In the genomic region with DNA sequence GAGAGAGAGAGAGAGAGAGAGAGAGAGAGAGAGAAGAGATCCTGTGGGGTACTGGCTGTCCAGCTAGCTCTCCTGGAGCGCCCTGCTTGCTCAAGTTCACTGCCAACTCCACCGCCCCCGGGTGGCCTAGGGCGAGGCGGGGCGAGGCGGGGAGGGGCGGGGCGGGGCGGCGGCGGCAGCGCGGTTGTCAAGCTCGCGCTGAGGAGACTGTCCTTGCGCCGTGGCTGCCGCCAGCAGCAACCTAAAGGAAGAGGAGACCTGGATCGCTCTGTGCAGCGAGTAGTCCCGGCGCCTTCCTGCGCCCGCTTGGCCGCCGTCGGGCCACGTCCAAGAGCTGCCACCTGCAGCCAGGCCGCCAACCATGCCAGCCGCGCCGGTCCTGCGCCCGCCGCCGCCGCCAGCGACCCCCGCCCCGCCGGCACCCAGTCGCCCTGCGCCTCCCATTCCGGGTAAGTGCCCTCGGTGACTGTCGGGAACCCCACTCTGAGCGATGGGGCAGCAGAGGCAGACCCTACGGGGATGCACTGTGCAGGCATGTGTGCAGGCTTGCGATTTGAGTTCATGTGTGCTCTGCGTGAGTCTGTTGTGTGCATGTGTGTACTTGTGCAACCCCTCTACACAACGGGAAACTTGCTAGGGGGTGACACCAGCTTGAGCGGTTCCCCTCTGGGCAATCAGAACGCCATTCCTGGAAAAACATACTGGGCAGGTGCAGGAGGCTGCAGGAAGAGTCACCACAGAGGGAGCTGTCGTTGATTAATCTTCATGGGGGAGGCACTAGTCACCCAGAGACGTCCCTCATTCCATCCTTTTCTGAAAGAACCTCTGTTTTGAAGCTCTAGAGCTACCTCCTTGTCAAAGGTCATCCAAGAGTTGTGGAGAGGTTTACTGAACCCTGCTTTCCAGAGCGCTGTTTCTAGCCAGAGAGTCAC, we compare ENCODE assay signal across 8 mouse cellular contexts. TPM values are rescaled to one million over a fixed set of nuclear protein-coding genes. Genes with fewer than 3 reads are reported as not detected.
A peak's percentile ranks its signal among the peaks of the same experiment; 100 is the strongest.
DNase-seq lines count a peak whose midpoint lies in the region; ATAC-seq and TF ChIP-seq lines count a peak whose summit lies in the region.

A gene (plus strand): TSS at position 178 of the 932 bp plus-strand sequence.

- WGBS in heart, postnatal 0 days, result 5% methylated on average over 46 of the region's 57 CpGs
- 3% methylated on average over 43 of the region's 57 CpGs for WGBS in lung, embryonic 16.5 days

- no peaks in the 10 kb centered on the region for H3K36me3 ChIP-seq in heart, postnatal 0 days (replicated peaks; ENCODE audit: control insufficient read depth, insufficient read depth, low read length)
- no peaks in the 10 kb centered on the region for H3K36me3 ChIP-seq in lung, embryonic 16.5 days (ENCODE audit: control insufficient read depth, insufficient read depth, low read length)

- peaks cover 9% of the 10 kb centered on the region for H3K27me3 ChIP-seq in heart, postnatal 0 days (ENCODE audit: control insufficient read depth, insufficient read depth, low read length)
- peaks cover 18% of the 10 kb centered on the region for H3K27me3 ChIP-seq in lung, embryonic 16.5 days (ENCODE audit: control insufficient read depth, insufficient read depth, low read depth, low read length)

- no peak for TF ChIP-seq CTCF in heart, postnatal 0 days (IDR thresholded peaks at IDR 0.05; ENCODE audit: low read depth)

- ATAC-seq in heart, postnatal 0 days (ENCODE audit: insufficient read depth, low read depth), result peak; percentile 69; the same call in 1 of the 2 replicates
- peak; percentile 88 for ATAC-seq in lung, embryonic 16.5 days (ENCODE audit: low read depth)

- DNase-seq in layer of hippocampus, adult 8-10 months (ENCODE audit: low spot score in 2 of 2), result no peak
- DNase-seq in layer of hippocampus, adult 9-11 months, result no peak
- peak; percentile 27 for DNase-seq in embryo, embryonic 10.5 days (ENCODE audit: low spot score)
- peak; percentile 28 for DNase-seq in heart, postnatal 0 days (ENCODE audit: low spot score)
- peak; percentile 75 to 90 for DNase-seq in kidney, postnatal 25 days
- peak; percentile 65 for DNase-seq in ovary, postnatal 36 days (ENCODE audit: low spot score)
- no peak for DNase-seq in T-cell, adult 2 months (ENCODE audit: low spot score)

- H3K9me3 ChIP-seq in heart, postnatal 0 days (replicated peaks; ENCODE audit: control insufficient read depth, low read length), result no peaks in the 10 kb centered on the region
- H3K9me3 ChIP-seq in lung, embryonic 16.5 days (ENCODE audit: control insufficient read depth, low read length), result no peaks in the 10 kb centered on the region

- H3K9ac ChIP-seq in heart, postnatal 0 days (replicated peaks; ENCODE audit: low read depth, low read length), result peak within 1 kb of the TSS; percentile 44
- H3K9ac ChIP-seq in lung, embryonic 16.5 days (ENCODE audit: low read length), result peak within 1 kb of the TSS; percentile 47

- 0 out of 2 replicates have a peak, but pooled peaks cover 5% of the 10 kb centered on the region for H3K4me1 ChIP-seq in heart, postnatal 0 days (ENCODE audit: control insufficient read depth, insufficient read depth)
- H3K4me1 ChIP-seq in lung, embryonic 16.5 days (replicated peaks; ENCODE audit: control insufficient read depth, insufficient read depth, low read length), result peaks cover 3% of the 10 kb centered on the region; the same call in 1 of the 2 replicates

- H3K27ac ChIP-seq in heart, postnatal 0 days (ENCODE audit: low read depth), result no peak within 1 kb of the TSS
- no peak within 1 kb of the TSS for H3K27ac ChIP-seq in lung, embryonic 16.5 days (ENCODE audit: low read length)

- H3K4me3 ChIP-seq in heart, postnatal 0 days (ENCODE audit: low read depth, low read length), result peak within 1 kb of the TSS; percentile 53
- H3K4me3 ChIP-seq in lung, embryonic 16.5 days (ENCODE audit: low read length), result peak within 1 kb of the TSS; percentile 50

- TF ChIP-seq EP300 in heart, postnatal 0 days (IDR thresholded peaks at IDR 0.05; ENCODE audit: low read depth), result no peak

- H3K4me2 ChIP-seq in heart, postnatal 0 days (ENCODE audit: low read depth, low read length), result peak within 1 kb of the TSS; percentile 80
- peak within 1 kb of the TSS; percentile 87 for H3K4me2 ChIP-seq in lung, embryonic 16.5 days (ENCODE audit: low read depth, low read length)

RNA-seq across cellular contexts. Expression of the gene that starts here (rescaled TPM):
- 10 to 100 TPM; 13.6 to 17.0 (median 14.9) TPM for total RNA-seq in layer of hippocampus, adult 8-10 months (2022)
- total RNA-seq in heart, postnatal 0 days (2014; rRNA removed; ENCODE audit: low replicate concordance), result not detected in 2 replicates
- polyA plus RNA-seq in heart, postnatal 0 days (2015; fragmentation: Nextera tagmentation; extraction: Ambion mirVana), result 0.11 and 0.15 TPM in 2 replicates
- polyA plus RNA-seq in lung, embryonic 16.5 days (2015; fragmentation: Nextera tagmentation; extraction: Ambion mirVana), result 0.24 and 0.25 TPM in 2 replicates

Comparison
In these comparisons a context has a peak if more than half of its experiments do, and no peak if none do; other contexts are left out.
1. RNA of the gene that starts here (total RNA-seq): 13.6 to 17.0 TPM in layer of hippocampus, adult 8-10 months; not detected in heart, postnatal 0 days; every median in the first group is over 10 times any median in the second.
2. Peak in DNase-seq, ATAC-seq, H3K4me3 ChIP-seq, H3K9ac ChIP-seq and H3K4me2 ChIP-seq in heart, postnatal 0 days; RNA of the gene not detected or under 1 TPM.
3. Peak in ATAC-seq, H3K4me3 ChIP-seq, H3K9ac ChIP-seq and H3K4me2 ChIP-seq in lung, embryonic 16.5 days; RNA of the gene not detected or under 1 TPM.
4. DNase-seq: peak in embryo, embryonic 10.5 days (single experiment), kidney, postnatal 25 days (2 of 2) and ovary, postnatal 36 days (single experiment); none in layer of hippocampus, adult 8-10 months (0 of 2), layer of hippocampus, adult 9-11 months (single experiment) and T-cell, adult 2 months (single experiment).